ENCODE assay signal across 8 mouse cellular contexts in the genomic region with DNA sequence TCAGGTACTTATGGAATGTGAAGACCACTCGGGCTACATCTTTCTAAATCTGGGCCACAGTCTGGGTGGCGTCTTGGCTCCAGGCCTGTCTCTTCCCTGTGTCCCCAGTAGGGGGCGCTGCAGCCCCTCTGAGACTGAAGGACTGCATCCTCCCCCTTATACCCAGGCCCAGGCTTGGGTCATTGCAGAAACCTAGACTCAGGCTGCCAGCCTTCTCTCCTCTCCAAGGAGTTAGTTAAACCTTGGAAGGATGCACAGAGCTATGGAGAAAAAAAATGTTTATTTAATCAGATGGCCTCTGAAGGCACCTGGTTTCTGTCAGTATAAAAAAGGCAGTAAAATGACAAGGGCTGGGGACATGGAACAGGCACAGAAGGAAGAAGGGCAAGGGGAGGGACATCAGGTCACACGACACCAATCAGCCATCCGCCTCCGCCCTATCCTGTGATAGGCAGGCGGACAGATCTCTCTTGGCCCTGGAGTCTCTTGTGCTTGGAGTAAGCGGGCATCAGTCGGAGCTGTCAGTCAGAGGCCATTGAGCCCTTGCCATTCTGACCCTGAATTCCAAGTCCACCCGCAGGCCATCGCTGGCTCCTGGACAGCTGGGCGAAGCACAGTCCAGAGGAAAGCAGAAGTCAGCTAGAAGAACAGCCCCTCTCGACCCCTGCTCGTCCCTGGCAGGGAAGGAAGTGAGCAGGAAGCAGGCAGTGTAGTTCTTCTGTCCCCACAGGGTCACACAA. TPM values are rescaled to one million over a fixed set of nuclear protein-coding genes. Genes with fewer than 3 reads are reported as not detected.
DNase-seq lines count a peak whose midpoint lies in the region; ATAC-seq and TF ChIP-seq lines count a peak whose summit lies in the region.

No protein-coding gene starts in this region.

- peak; percentile 68 for DNase-seq in 416B (ENCODE audit: low read depth)
- peak; percentile 68 for DNase-seq in fibroblast of lung, adult 2 months (ENCODE audit: low read depth)
- DNase-seq in kidney, postnatal 10 days, result peak; percentile 87

- no peaks in the 10 kb centered on the region for H3K27me3 ChIP-seq in heart, embryonic 14.5 days (ENCODE audit: control insufficient read depth, insufficient read depth, low read length)
- no peaks in the 10 kb centered on the region for H3K27me3 ChIP-seq in liver, embryonic 16.5 days (ENCODE audit: control insufficient read depth, insufficient read depth, low read depth, low read length)
- H3K27me3 ChIP-seq in neural tube, embryonic 12.5 days (replicated peaks), result no peaks in the 10 kb centered on the region
- no peaks in the 10 kb centered on the region for H3K27me3 ChIP-seq in testis, adult 2 months (ENCODE audit: control insufficient read depth, insufficient read depth, low read length)

- H3K4me2 ChIP-seq in heart, embryonic 14.5 days (ENCODE audit: low read length), result peak overlapping the region; percentile 44
- no peak overlapping the region for H3K4me2 ChIP-seq in liver, embryonic 16.5 days (ENCODE audit: low read depth, low read length)
- H3K4me2 ChIP-seq in neural tube, embryonic 12.5 days (replicated peaks), result peak overlapping the region; percentile 18; the same call in 1 of the 2 replicates

- H3K27ac ChIP-seq in bone marrow, adult 2 months (ENCODE audit: control insufficient read depth, insufficient read depth, low read depth, low read length, poor library complexity), result peak overlapping the region; percentile 83
- H3K27ac ChIP-seq in heart, embryonic 14.5 days (replicated peaks in 1 of 2; ENCODE audit: control insufficient read depth in 1 of 2, insufficient read depth in 1 of 2, low read depth in 2 of 2, low read length in 2 of 2), result peak overlapping the region; percentile 90 to 97
- peak overlapping the region; percentile 66 for H3K27ac ChIP-seq in liver, embryonic 16.5 days (ENCODE audit: low read length)
- H3K27ac ChIP-seq in neural tube, embryonic 12.5 days, result no peak overlapping the region
- H3K27ac ChIP-seq in testis, adult 2 months (ENCODE audit: control insufficient read depth, insufficient read depth, low read depth, low read length), result peak overlapping the region; percentile 83

- peaks cover 16% of the 10 kb centered on the region for H3K4me1 ChIP-seq in bone marrow, adult 2 months (ENCODE audit: control insufficient read depth, insufficient read depth, low read length)
- peaks cover 22 to 40% of the 10 kb centered on the region in 2 experiments for H3K4me1 ChIP-seq in heart, embryonic 14.5 days (ENCODE audit: control insufficient read depth in 2 of 2, insufficient read depth in 2 of 2, low read length in 2 of 2)
- H3K4me1 ChIP-seq in liver, embryonic 16.5 days (ENCODE audit: control insufficient read depth, low read depth, low read length), result peaks cover 46% of the 10 kb centered on the region
- H3K4me1 ChIP-seq in neural tube, embryonic 12.5 days, result peaks cover 16% of the 10 kb centered on the region; the same call in 1 of the 2 replicates
- H3K4me1 ChIP-seq in testis, adult 2 months (ENCODE audit: control insufficient read depth, insufficient read depth, low read length), result peaks cover 16% of the 10 kb centered on the region

- peak overlapping the region; percentile 8 for H3K4me3 ChIP-seq in bone marrow, adult 2 months (replicated peaks; ENCODE audit: control insufficient read depth, low read depth, low read length)
- peak overlapping the region in 1 of 2 experiments; percentile 10; a peak in 1 of 4 replicates for H3K4me3 ChIP-seq in heart, embryonic 14.5 days (ENCODE audit: control insufficient read depth in 1 of 2, insufficient read depth in 1 of 2, low read depth in 1 of 2, low read length in 2 of 2)
- H3K4me3 ChIP-seq in liver, embryonic 16.5 days (ENCODE audit: low read depth, low read length), result peak overlapping the region; percentile 9; the same call in 1 of the 2 replicates
- H3K4me3 ChIP-seq in neural tube, embryonic 12.5 days, result no peak overlapping the region
- no peak overlapping the region for H3K4me3 ChIP-seq in testis, adult 2 months (ENCODE audit: control insufficient read depth, low read depth, low read length)

- peak overlapping the region; percentile 59 for H3K9ac ChIP-seq in heart, embryonic 14.5 days (ENCODE audit: low read length)
- H3K9ac ChIP-seq in liver, embryonic 16.5 days (ENCODE audit: low read depth, low read length), result no peak overlapping the region
- 0 out of 2 replicates have a peak overlapping the region, but pooled peaks have one; percentile 5 for H3K9ac ChIP-seq in neural tube, embryonic 12.5 days

- TF ChIP-seq CTCF in bone marrow, adult 2 months (IDR thresholded peaks at IDR 0.05; ENCODE audit: control insufficient read depth, insufficient read depth, low read length), result peak; percentile 86
- peak; percentile 89 for TF ChIP-seq CTCF in testis, adult 2 months (IDR thresholded peaks at IDR 0.05; ENCODE audit: control insufficient read depth, insufficient read depth, insufficient replicate concordance, low read depth, low read length)

- H3K9me3 ChIP-seq in heart, embryonic 14.5 days (ENCODE audit: control insufficient read depth, low read length), result no peaks in the 10 kb centered on the region
- H3K9me3 ChIP-seq in liver, embryonic 16.5 days (replicated peaks; ENCODE audit: control insufficient read depth, low read length), result no peaks in the 10 kb centered on the region
- no peaks in the 10 kb centered on the region for H3K9me3 ChIP-seq in neural tube, embryonic 12.5 days

- TF ChIP-seq POLR2A in bone marrow, adult 2 months (IDR thresholded peaks at IDR 0.05; ENCODE audit: borderline replicate concordance, control insufficient read depth, low read depth, low read length), result 0 out of 2 replicates have a peak, but pooled peaks have one; percentile 33
- TF ChIP-seq POLR2A in testis, adult 2 months (IDR thresholded peaks at IDR 0.05; ENCODE audit: control insufficient read depth, low read depth, low read length), result no peak

- ATAC-seq in heart, embryonic 14.5 days (ENCODE audit: insufficient number of reproducible peaks, insufficient read depth, low FRiP score, low read depth), result peak; percentile 83
- ATAC-seq in liver, embryonic 16.5 days (ENCODE audit: low read depth), result peak; percentile 35
- peak; percentile 48; the same call in 1 of the 2 replicates for ATAC-seq in neural tube, embryonic 12.5 days (ENCODE audit: low FRiP score, low read depth)

- WGBS in bone marrow, adult 2 months, result 32% methylated on average over 14 of the region's 14 CpGs
- 5% methylated on average over 14 of the region's 14 CpGs for WGBS in heart, embryonic 14.5 days
- 35% methylated on average over 14 of the region's 14 CpGs for WGBS in liver, embryonic 16.5 days (ENCODE audit: insufficient replicate concordance)
- 34% methylated on average over 14 of the region's 14 CpGs for WGBS in neural tube, embryonic 12.5 days

- peaks cover 39% of the 10 kb centered on the region for H3K36me3 ChIP-seq in heart, embryonic 14.5 days (ENCODE audit: control insufficient read depth, insufficient read depth, low read length)
- peaks cover 53% of the 10 kb centered on the region for H3K36me3 ChIP-seq in liver, embryonic 16.5 days (ENCODE audit: control insufficient read depth, insufficient read depth)
- peaks cover 8% of the 10 kb centered on the region; the same call in 1 of the 2 replicates for H3K36me3 ChIP-seq in neural tube, embryonic 12.5 days
- H3K36me3 ChIP-seq in testis, adult 2 months (ENCODE audit: control insufficient read depth, insufficient read depth, low read length), result no peaks in the 10 kb centered on the region

RNA-seq across cellular contexts. Expression of a gene that starts 12.0 kb away (rescaled TPM):
- 576 and 1,077 TPM in 2 replicates for polyA plus RNA-seq in bone marrow, adult 2 months (2011; ENCODE audit: insufficient read depth, insufficient read length, low replicate concordance, missing spikeins)
- 1,215 and 1,233 TPM in 2 replicates for polyA plus RNA-seq in heart, embryonic 14.5 days (2014; fragmentation: Nextera tagmentation; extraction: Ambion mirVana)
- polyA plus RNA-seq in liver, embryonic 16.5 days (2015; fragmentation: Nextera tagmentation; extraction: Ambion mirVana), result 564 and 565 TPM in 2 replicates
- polyA plus RNA-seq in neural tube, embryonic 12.5 days (2016; fragmentation: Nextera tagmentation; extraction: Ambion mirVana), result 1,381 and 1,470 TPM in 2 replicates
- polyA plus RNA-seq in testis, adult 2 months (2012; rRNA removed), result 99.1 and 109 TPM in 2 replicates

RNA-seq across cellular contexts. Expression of a gene that starts 14.3 kb away (rescaled TPM):
- 73.1 and 109 TPM in 2 replicates for polyA plus RNA-seq in bone marrow, adult 2 months (2011; ENCODE audit: insufficient read depth, insufficient read length, low replicate concordance, missing spikeins)
- polyA plus RNA-seq in heart, embryonic 14.5 days (2014; fragmentation: Nextera tagmentation; extraction: Ambion mirVana), result 84.7 and 87.8 TPM in 2 replicates
- 154 and 162 TPM in 2 replicates for polyA plus RNA-seq in liver, embryonic 16.5 days (2015; fragmentation: Nextera tagmentation; extraction: Ambion mirVana)
- 44.7 and 47.9 TPM in 2 replicates for polyA plus RNA-seq in neural tube, embryonic 12.5 days (2016; fragmentation: Nextera tagmentation; extraction: Ambion mirVana)
- polyA plus RNA-seq in testis, adult 2 months (2012; rRNA removed), result 138 and 143 TPM in 2 replicates

RNA-seq across cellular contexts. Expression of a gene that starts 16.8 kb away (rescaled TPM):
- 9.3 TPM in 1 of 2 replicates, not detected in the other for polyA plus RNA-seq in bone marrow, adult 2 months (2011; ENCODE audit: insufficient read depth, insufficient read length, low replicate concordance, missing spikeins)
- polyA plus RNA-seq in heart, embryonic 14.5 days (2014; fragmentation: Nextera tagmentation; extraction: Ambion mirVana), result not detected in 2 replicates
- 0.30 and 0.35 TPM in 2 replicates for polyA plus RNA-seq in liver, embryonic 16.5 days (2015; fragmentation: Nextera tagmentation; extraction: Ambion mirVana)
- polyA plus RNA-seq in neural tube, embryonic 12.5 days (2016; fragmentation: Nextera tagmentation; extraction: Ambion mirVana), result 4.4 and 6.8 TPM in 2 replicates
- 3.4 and 4.4 TPM in 2 replicates for polyA plus RNA-seq in testis, adult 2 months (2012; rRNA removed)

RNA-seq across cellular contexts. Expression of a gene that starts 21.4 kb away (rescaled TPM):
- polyA plus RNA-seq in bone marrow, adult 2 months (2011; ENCODE audit: insufficient read depth, insufficient read length, low replicate concordance, missing spikeins), result 14.7 and 22.7 TPM in 2 replicates
- polyA plus RNA-seq in heart, embryonic 14.5 days (2014; fragmentation: Nextera tagmentation; extraction: Ambion mirVana), result 91.3 and 92.4 TPM in 2 replicates
- 45.3 and 46.5 TPM in 2 replicates for polyA plus RNA-seq in liver, embryonic 16.5 days (2015; fragmentation: Nextera tagmentation; extraction: Ambion mirVana)
- polyA plus RNA-seq in neural tube, embryonic 12.5 days (2016; fragmentation: Nextera tagmentation; extraction: Ambion mirVana), result 87.6 and 90.5 TPM in 2 replicates
- polyA plus RNA-seq in testis, adult 2 months (2012; rRNA removed), result 26.6 and 35.6 TPM in 2 replicates

RNA-seq across cellular contexts. Expression of a gene that starts 29.6 kb away (rescaled TPM):
- polyA plus RNA-seq in bone marrow, adult 2 months (2011; ENCODE audit: insufficient read depth, insufficient read length, low replicate concordance, missing spikeins), result 6.9 and 14.8 TPM in 2 replicates
- 2.7 and 2.9 TPM in 2 replicates for polyA plus RNA-seq in heart, embryonic 14.5 days (2014; fragmentation: Nextera tagmentation; extraction: Ambion mirVana)
- 1.8 TPM in 2 replicates for polyA plus RNA-seq in liver, embryonic 16.5 days (2015; fragmentation: Nextera tagmentation; extraction: Ambion mirVana)
- polyA plus RNA-seq in neural tube, embryonic 12.5 days (2016; fragmentation: Nextera tagmentation; extraction: Ambion mirVana), result 7.4 and 7.5 TPM in 2 replicates
- 0.83 and 0.95 TPM in 2 replicates for polyA plus RNA-seq in testis, adult 2 months (2012; rRNA removed)

Comparison
In these comparisons a context has a peak if more than half of its experiments do, and no peak if none do; other contexts are left out.
1. H3K4me3 ChIP-seq: peak in bone marrow, adult 2 months (single experiment) and liver, embryonic 16.5 days (single experiment); none in neural tube, embryonic 12.5 days (single experiment) and testis, adult 2 months (single experiment).
2. Peak in every context shown above with its lines, with median percentiles within 50 percentile points of each other: DNase-seq and ATAC-seq.